Mouse (Mus musculus) myocyte (in vitro differentiated cells): ENCODE results near the gene Luzp1.

ENCODE experiments used
- E2F4 ChIP-seq: IDR thresholded peaks from one replicate; pipeline ENCODE4 v1.6.1; 2011; ENCODE audit warnings: mild to moderate bottlenecking, control low read depth, moderate library complexity; ENCODE audit not compliant: insufficient read depth
- USF1 ChIP-seq: IDR thresholded peaks from one replicate; pipeline ENCODE4 v1.6.1; 2011; ENCODE audit warnings: low read depth, mild to moderate bottlenecking, control low read depth, moderate library complexity

- no peak for TF ChIP-seq E2F4
- no peak for TF ChIP-seq USF1
Measured at GRCm38 (mm10) chr4:136511708-136512107, 42.1 kb downstream of the Luzp1 start.
